Mouse (Mus musculus) adrenal gland, adult 18-20 months (tissue): Measurements from ENCODE around the gene Abhd14b. TPM values are rescaled to one million over a fixed set of nuclear protein-coding genes. Genes with fewer than 3 reads are reported as not detected.
A peak's percentile ranks its signal among the peaks of the same experiment; 100 is the strongest.

Experiments used
- DNase-seq, 2 experiments: peaks; one replicate each; pipeline ENCODE4 v3.0.0; 2021 to 2022; ENCODE audit warnings: low spot score in 2 of 2
- total RNA-seq, 2 experiments: library from RNA; stranded (reverse); gene quantifications; 1 replicate in 1 of 2; 2 replicates in 1 of 2; pipeline ENCODE4 v1.2.3; 2021

The Abhd14b gene
- total RNA-seq, 2 experiments from 2014 or later, result 29.6 to 43.4 TPM

DNA sequence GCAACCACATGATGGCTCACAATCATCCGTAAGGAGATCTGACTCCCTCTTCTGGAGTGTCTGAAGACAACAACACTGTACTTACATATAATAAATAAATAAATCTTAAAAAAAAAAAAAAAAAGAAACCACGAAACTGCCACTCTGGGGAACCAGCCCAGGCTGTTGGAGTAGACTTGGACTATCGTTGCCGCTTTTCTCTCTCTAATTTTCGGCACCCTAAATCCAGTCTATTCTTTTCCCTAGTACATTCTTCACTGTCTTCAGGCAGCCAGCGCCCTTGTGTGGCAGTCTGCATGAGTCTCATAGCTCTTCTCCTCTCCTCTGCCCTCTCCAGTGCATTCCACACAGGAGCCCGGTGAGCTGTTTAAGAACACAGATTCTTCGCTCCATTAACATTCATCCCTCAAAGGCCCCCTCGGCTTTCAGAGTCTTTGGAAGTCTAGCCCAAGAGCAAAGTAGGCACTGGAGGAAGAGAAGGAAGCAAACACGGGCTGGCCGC lies 18.5 kb upstream of the Abhd14b start:
- no peak for DNase-seq

GRCm38 (mm10) chr9:106429221-106430014 lies 17.8 kb upstream of the Abhd14b start, which contains the start of gene Rpl29:
TSS of gene Rpl29 (plus strand) at chr9:106429454.
- DNase-seq, result peak; percentile 92 to 93

- DNase-seq, result no peak
These were observed 17.3 kb upstream of the Abhd14b start for GRCm38 (mm10) chr9:106430015-106430264.

DNA sequence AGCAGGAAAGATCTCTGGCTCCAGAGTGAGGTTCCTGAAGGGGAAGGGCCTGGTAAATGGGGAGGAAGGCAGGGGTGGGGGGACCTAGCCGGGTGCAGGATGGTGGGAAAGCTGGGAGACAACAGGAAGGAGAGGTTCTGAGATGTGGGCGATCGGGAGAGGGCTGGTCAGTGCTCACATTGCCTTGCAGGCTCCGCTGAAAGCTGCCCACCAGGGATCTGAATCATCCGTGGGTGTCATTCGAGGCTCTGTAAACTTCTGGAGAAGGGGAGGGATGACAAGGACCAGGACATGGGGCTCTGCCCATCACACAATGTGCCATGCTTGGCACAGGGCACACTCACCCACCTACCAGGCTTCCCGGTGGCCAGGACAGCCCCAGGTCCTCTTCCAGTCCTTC lies 13.9 kb upstream of the Abhd14b start:
- no peak for DNase-seq

GRCm38 (mm10) chr9:106436566-106436965 lies 10.7 kb upstream of the Abhd14b start:
- DNase-seq, result no peak

- no peak for DNase-seq
These were observed 4.6 kb upstream of the Abhd14b start for GRCm38 (mm10) chr9:106442680-106443079.

- no peak for DNase-seq
These were observed 2.4 kb upstream of the Abhd14b start for GRCm38 (mm10) chr9:106444836-106445235.

DNA sequence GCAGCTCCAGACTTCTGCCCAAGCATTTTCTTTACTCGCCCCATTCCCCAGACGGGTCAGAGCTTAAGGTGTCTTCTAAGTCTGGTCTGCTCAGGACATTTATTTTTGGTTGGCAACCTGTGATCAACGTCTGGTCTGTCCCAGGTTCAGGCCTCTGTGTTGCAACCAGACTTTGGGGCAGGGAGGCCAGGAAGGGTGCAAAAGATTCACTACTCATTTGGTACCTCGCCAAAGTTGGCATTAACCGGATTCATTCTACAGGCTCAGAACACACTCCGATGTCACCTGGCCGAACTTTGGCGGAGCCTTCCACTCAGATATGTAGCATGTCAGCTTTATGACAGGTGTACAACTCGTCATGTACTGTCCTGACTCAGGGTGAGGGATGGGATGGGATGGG lies 692 bp downstream of the Abhd14b start:
- DNase-seq, result no peak

DNA sequence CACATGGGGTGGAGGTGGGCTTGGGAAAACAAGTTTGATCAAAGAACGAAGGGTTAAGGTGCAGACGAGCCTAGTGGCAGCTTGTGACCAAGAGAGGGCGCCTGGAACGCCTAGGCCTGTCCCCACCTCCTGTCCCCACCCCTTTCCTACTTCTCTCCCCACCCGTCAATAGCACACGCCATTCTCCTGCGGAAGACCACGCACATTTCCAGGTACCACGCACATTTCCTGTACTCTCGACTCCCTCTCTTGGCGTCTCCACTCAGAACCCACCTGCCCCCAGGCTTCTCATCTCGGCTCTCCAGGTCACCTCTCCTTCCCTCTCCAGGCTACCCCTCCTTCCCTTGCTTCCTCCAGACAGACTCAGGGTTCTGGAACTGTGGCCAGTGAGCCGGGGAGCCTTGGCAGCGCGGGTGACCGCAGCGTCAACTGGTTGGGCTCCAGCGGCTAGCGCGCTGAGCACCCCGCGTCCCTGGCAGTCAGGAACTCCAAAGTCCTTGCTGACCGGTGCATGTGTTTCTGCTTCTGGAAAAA lies 1.3 kb downstream of the Abhd14b start:
- peak; percentile 64 to 72 for DNase-seq

GRCm38 (mm10) chr9:106449947-106450346 lies 2.7 kb downstream of the Abhd14b start:
- no peak for DNase-seq

GRCm38 (mm10) chr9:106450661-106451060 lies 3.4 kb downstream of the Abhd14b start:
- peak in 1 of 2 experiments; percentile 45 for DNase-seq

DNA sequence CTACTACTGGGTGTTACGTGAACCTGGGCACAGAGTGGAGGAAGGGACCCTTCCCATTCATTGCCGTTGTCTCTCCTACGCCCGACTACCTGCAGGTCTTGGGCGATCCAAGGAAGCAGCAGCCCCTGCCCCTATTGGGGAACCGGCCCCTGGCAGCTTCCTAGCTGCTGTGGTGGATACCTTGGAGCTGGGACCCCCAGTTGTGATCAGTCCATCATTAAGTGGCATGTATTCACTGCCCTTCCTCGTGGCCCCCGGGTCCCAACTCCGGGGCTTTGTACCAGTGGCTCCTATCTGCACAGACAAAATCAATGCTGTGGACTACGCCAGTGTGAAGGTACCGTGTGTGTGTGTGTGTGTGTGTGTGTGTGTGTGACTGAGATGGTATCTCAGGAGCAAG lies 4.0 kb downstream of the Abhd14b start:
- DNase-seq, result no peak

DNA sequence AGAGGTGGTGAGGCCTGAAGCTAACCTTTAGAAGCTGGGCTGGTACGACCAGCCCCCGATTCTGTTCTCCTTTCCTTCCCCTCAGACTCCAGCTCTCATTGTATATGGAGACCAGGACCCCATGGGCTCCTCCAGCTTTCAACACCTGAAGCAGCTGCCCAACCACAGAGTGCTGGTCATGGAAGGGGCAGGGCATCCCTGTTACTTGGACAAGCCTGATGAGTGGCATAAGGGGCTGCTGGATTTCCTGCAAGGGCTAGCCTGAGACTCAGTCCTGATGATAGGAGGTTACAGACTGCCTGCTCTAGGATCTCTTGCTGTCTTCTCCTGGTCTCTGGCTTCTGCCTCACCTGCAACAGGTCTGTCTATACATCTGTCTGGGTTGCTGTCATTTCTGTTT lies 4.6 kb downstream of the Abhd14b start:
- no peak for DNase-seq

GRCm38 (mm10) chr9:106452351-106452750 lies 5.1 kb downstream of the Abhd14b start:
- no peak for DNase-seq

- DNase-seq, result no peak
These were observed 5.6 kb downstream of the Abhd14b start for GRCm38 (mm10) chr9:106452821-106453220.

DNA sequence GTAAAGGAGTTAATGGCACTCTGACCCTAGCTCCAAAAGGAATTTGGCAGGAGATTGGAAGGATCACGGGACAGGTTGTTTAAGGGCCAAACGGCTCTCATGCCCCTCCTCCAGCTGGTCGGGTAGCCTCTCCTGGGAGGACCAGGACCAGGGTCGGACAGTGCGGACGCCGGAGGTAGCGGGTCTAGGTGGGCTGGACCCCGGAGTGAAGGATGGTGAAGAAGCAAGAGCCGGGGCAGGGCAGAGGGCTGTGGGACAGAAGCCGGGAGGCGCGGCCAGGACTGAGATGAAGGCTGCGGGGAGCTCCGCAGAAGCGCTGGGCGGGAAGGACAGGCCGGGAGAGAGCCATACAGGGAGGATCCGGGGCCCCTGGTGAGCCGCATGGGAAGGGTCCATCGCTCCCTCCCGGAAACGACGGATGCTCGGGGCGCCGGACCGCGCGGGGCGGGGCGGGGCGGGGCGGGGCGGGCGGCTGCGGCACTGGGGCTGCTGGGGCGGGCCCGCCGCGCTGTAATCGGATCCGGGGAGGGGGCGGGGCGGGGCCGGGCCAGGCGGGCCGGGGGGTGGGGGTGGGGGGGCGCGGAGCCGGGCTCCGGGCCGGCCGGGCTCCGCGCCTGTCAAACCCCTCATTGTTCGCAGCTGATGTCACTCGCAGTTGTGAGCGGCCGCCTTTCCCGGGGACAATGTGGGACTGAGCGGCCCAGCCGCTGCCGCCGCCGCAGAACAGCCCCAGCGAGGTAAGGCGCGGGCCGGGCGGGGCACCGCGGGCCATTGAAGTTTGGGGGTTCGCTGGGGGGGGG lies 6.2 kb downstream of the Abhd14b start, which contains the start of gene Pcbp4:
Gene Pcbp4, plus strand, starts transcription at position 21 of the 800 bp plus-strand sequence.
- DNase-seq, result peak; percentile 47 to 57

DNA sequence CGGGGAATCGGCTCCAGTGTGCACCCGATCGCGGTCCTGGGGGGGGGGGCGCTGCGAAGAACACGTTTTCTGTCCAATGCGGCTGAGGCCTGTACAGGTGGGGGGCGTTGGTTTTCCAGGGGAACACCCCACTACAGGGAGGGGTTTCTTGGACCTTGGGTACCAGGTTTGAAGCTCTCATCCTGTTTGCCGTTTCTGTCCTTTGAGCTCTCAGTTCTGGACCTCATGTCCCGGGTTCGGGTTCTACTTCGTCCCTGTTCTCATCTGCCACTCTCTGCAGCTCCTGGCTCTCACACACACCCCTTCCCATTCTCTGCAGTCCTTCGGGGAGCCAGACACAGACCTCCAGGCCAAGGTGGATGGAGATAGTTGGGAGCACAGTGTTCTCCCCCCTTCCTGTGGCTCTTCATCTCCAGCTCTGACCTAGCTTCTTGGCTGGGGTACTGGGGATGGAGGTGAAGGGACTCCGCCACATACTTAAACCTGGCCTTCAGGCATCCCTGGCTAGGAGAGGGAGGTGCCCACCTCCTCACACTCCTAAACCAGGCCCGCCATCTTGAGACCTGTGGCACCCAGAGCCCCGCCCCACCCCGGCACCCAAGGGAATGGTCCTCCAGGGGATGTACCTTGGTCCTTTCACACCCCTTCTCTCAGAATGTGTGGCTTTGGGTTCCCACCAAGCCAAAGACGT lies 7.0 kb downstream of the Abhd14b start:
- no peak for DNase-seq

DNA sequence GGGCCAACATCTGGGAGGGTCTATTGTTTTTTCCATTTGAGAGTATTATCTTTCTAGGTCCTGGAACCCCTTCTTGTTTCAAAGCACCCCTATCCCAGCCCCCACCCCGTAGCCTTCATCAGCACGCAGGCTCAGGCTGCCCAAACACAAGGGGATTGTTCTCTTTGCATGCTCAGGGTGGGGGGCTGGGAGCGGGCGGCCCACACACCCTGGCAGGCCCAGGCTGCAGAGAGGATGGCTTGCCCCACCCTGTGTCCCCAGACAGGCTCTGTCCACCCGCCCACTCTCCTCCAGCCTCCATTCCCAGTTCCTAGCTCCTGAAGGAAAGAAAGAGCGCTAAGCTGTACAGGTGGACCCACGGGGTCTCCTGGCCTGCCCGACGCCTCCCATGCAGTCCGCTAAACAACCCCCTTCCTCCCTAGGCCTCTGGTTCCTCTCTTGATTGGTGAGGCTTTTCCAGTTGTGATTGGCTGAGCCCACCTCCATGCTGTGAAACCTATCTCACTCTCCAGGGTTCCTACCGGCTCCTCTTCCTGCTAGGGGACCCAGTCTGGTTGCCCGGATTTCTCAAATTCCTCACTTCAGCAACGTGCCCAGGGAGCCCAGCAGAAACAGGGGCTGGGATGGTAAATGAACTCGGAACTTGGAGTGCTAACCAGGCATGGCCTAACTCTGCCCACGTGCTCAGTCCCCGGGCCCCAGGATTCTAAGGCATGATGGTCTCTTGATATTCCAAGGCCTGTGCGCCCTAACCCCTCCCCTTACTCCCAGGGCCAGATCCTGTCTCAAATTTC lies 7.8 kb downstream of the Abhd14b start:
- DNase-seq, result no peak

DNA sequence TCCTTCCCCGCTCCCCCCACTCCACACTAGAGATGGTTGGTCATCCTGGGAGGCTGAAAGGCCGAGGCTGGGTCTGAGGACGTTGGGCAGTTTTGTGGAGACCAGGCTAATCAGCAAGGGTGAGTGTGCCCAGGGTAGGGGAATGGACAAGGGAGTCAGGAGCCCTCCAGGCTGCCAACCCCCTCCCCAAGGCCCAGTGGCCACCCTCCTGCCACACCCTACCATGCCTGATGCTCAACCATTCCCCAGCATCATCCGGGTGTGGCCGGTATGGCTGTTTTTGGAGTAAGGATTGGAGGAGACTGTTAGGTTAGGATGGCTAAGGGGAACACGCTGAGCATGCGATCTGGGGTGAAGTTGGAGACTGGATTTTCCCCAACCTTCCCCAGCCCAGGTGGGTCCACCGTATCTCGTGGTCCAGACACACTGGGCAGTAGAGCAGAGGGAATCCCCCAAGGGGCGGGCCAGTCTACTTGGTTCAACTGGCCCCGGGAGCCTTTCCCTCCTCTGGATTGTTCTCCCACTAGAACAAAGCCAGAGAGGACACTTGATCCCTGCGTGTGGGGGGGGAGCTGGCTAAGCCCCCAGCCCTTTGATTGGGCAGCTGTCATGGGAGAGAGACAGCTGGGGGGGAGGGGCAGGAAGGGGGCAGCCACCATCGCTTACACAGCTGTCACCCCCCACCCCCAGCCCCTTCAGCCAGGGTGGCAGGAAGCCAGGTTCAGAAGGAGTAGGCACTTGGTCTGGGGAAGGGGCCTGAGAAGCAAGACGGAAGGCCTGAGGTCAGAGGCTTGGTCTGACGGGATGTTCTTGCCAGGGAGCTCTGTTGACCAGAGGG lies 9.3 kb downstream of the Abhd14b start:
- DNase-seq, result no peak

DNA sequence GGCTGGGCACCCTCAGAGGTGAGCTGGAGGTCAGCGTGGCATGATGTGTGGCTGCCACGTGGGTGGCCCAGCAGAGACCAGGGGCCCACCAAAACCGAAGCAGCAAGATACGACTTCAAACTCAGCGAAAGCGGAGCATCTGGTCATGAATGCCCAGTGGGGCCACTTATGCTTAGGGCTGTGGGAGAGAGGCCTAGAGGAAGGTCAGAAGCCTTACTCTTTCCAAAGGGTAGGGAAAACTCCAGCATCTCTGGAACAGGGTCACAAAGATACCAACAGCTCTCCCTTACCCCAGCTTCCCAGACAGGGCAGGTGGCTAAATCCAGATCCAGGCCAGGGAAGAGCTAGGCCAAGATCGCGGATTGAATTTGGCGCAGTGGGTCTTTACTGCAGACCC lies 9.9 kb downstream of the Abhd14b start:
- DNase-seq, result no peak
